Mouse (Mus musculus) embryonic fibroblast, embryonic 13.5 days (primary cell): Measurements from ENCODE around the gene Ifi211. TPM values are rescaled to one million over a fixed set of nuclear protein-coding genes. Genes with fewer than 3 reads are reported as not detected.
A peak's percentile ranks its signal among the peaks of the same experiment; 100 is the strongest.
"Not testable (repeated sequence)": the region's sequence is repeated elsewhere in the genome, so short reads cannot be mapped to it uniquely, and the experiment has no call there.

ENCODE experiments used
- H3K27ac ChIP-seq: 2 replicates; pipeline ENCODE4 v1.5.1; 2012; ENCODE audit warnings: low read length, control low read depth, inconsistent platforms; ENCODE audit not compliant: insufficient read depth
- H3K4me1 ChIP-seq: 2 replicates; pipeline ENCODE4 v1.6.1; 2011; ENCODE audit warnings: low read length; ENCODE audit not compliant: control insufficient read depth, insufficient read depth
- H3K4me3 ChIP-seq: 2 replicates; pipeline ENCODE4 v1.5.1; 2011; ENCODE audit warnings: mild to moderate bottlenecking, control low read depth, low read length; ENCODE audit not compliant: insufficient read depth
- CTCF ChIP-seq: IDR thresholded peaks from 2 replicates; pipeline ENCODE4 v1.5.1; 2011; ENCODE audit warnings: mild to moderate bottlenecking, control low read depth, low read length, moderate library complexity, borderline replicate concordance; ENCODE audit not compliant: insufficient read depth
- POLR2A ChIP-seq: IDR thresholded peaks from 2 replicates; pipeline ENCODE4 v1.6.1; 2011; ENCODE audit warnings: low read depth, mild to moderate bottlenecking, control low read depth, low read length, moderate library complexity
- polyA plus RNA-seq: library from polyadenylated mRNA; stranded (reverse); fragments of >200 nt; gene quantifications from 2 replicates; pipeline ENCODE4 v1.2.4, GENCODE M21; 2011; ENCODE audit warnings: low read depth; ENCODE audit not compliant: missing spikeins, insufficient read length

Ifi211 gene
- 27.4 TPM in 2 replicates for polyA plus RNA-seq

- not testable (repeated sequence) for H3K4me1 ChIP-seq
- Histone ChIP-seq H3K27ac (peak within 1 kb of the TSS; percentile 97), H3K4me3 (peak within 1 kb of the TSS; percentile 30)
- peak; percentile 58 for TF ChIP-seq POLR2A
Measured at GRCm38 (mm10) chr1:173912548-173913255, at the start of gene Ifi211. Gene Ifi211, minus strand, starts transcription at chr1:173913046.

GRCm38 (mm10) chr1:173961491-173961890 is 48.6 kb upstream of the Ifi211 start:
- H3K4me1 ChIP-seq, H3K4me3 ChIP-seq, H3K27ac ChIP-seq: not testable (repeated sequence)

GRCm38 (mm10) chr1:173959998-173960397 is 47.2 kb upstream of the Ifi211 start:
- H3K27ac ChIP-seq, H3K4me1 ChIP-seq, H3K4me3 ChIP-seq: not testable (repeated sequence)

GRCm38 (mm10) chr1:173955839-173956527 is 43.1 kb upstream of the Ifi211 start:
- H3K4me3 ChIP-seq, H3K4me1 ChIP-seq, H3K27ac ChIP-seq: not testable (repeated sequence)

GRCm38 (mm10) chr1:173955071-173955796 is 42.4 kb upstream of the Ifi211 start:
- Histone ChIP-seq H3K4me1 (no peaks in the 10 kb centered on the region), H3K4me3 (no peak overlapping the region), H3K27ac (no peak overlapping the region)
- no peak for TF ChIP-seq POLR2A

- TF ChIP-seq CTCF (no peak), POLR2A (no peak)
- Histone ChIP-seq H3K4me3 (no peak overlapping the region), H3K4me1 (no peaks in the 10 kb centered on the region), H3K27ac (no peak overlapping the region)
Measured at GRCm38 (mm10) chr1:173953563-173953962, 40.7 kb upstream of the Ifi211 start.

- not testable (repeated sequence) for H3K4me3 ChIP-seq, H3K27ac ChIP-seq, H3K4me1 ChIP-seq
Measured at GRCm38 (mm10) chr1:173949044-173949443, 36.2 kb upstream of the Ifi211 start.

GRCm38 (mm10) chr1:173942780-173943066 is 29.9 kb upstream of the Ifi211 start:
- H3K27ac ChIP-seq: 0 out of 2 replicates have a peak overlapping the region, but pooled peaks have one; percentile 1
- H3K4me1 ChIP-seq, H3K4me3 ChIP-seq: not testable (repeated sequence)

- not testable (repeated sequence) for H3K4me3 ChIP-seq, H3K4me1 ChIP-seq
- H3K27ac ChIP-seq: 0 out of 2 replicates have a peak within 1 kb of the TSS, but pooled peaks have one; percentile 1
Measured at GRCm38 (mm10) chr1:173941924-173942779, 29.3 kb upstream of the Ifi211 start, which contains the start of the genes Mndal and Ifi203. Gene Mndal, minus strand, starts transcription at chr1:173942491. Gene Ifi203, minus strand, starts transcription at chr1:173942672.

- not testable (repeated sequence) for H3K4me3 ChIP-seq, H3K4me1 ChIP-seq
Measured at GRCm38 (mm10) chr1:173941522-173941921, 28.7 kb upstream of the Ifi211 start.

GRCm38 (mm10) chr1:173919279-173919678 is 6.4 kb upstream of the Ifi211 start:
- H3K4me1 ChIP-seq, H3K27ac ChIP-seq, H3K4me3 ChIP-seq: not testable (repeated sequence)

More at GRCm38 (mm10) chr1:173941522-173941921, 28.7 kb upstream of the Ifi211 start:
- not testable (repeated sequence) for H3K27ac ChIP-seq
